Mouse (Mus musculus) lung, adult 2 months (tissue): ENCODE results near the gene Mcat. TPM values are rescaled to one million over a fixed set of nuclear protein-coding genes. Genes with fewer than 3 reads are reported as not detected.

Source experiments
- DNase-seq: peaks from one replicate; pipeline ENCODE4 v3.0.0; 2022
- H3K4me1 ChIP-seq: fragments of 200-500 bp; 2 replicates; pipeline ENCODE4 v1.6.1; 2011; ENCODE audit warnings: low read length; ENCODE audit not compliant: control insufficient read depth, insufficient read depth
- H3K4me3 ChIP-seq: fragments of 200-500 bp; replicated peaks from 2 replicates; pipeline ENCODE3; 2011; ENCODE audit warnings: low read depth, mild to moderate bottlenecking, control low read depth, low read length; ENCODE audit errors: extremely low read depth
- CTCF ChIP-seq: fragments of 200-500 bp; IDR thresholded peaks from 2 replicates; pipeline ENCODE4 v1.5.1; 2011; ENCODE audit warnings: mild to moderate bottlenecking, low read length, control low read depth; ENCODE audit not compliant: insufficient read depth
- POLR2A ChIP-seq: fragments of 200-500 bp; IDR thresholded peaks from 2 replicates; pipeline ENCODE4 v1.6.1; 2011; ENCODE audit warnings: low read depth, mild to moderate bottlenecking, control low read depth, low read length, borderline replicate concordance; ENCODE audit errors: extremely low read depth
- WGBS: fragments of 180-500 bp; shearing (Covaris S2); methylation state at CpG from one replicate; pipeline ENCODE4 v1.1.7; 2018; 5-methylcytosine and 5-hydroxymethylcytosine counted together
- polyA plus RNA-seq: library from polyadenylated mRNA; depleted of rRNA; stranded (reverse); fragments of >200 nt; gene quantifications from 2 replicates; pipeline ENCODE4 v1.2.3, GENCODE M21; 2012

Mcat gene
- polyA plus RNA-seq, 1 experiment: 17.9 TPM

DNA sequence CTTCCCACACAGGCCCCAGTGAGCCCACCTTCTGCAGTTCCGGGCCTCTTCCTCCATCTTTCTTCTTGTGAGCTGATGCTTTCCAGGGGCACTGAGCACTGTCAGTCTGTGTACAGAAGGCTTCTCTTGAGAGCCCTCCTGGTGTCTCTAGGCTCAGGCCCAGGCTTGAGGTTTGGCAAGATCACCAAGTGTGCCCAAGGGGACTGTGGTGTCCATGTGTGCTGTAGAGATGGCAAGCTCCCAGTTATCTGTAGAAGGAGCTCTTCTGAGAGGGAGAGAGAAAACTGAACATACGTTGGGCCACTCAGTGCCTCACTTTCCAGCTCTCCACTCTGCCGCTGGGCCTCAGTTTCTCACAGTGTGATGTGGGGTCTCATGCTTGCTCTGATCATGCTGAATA lies 4.1 kb upstream of the Mcat start:
- 90% methylated on average over 3 of the region's 3 CpGs for WGBS
- no peak for TF ChIP-seq POLR2A
- TF ChIP-seq CTCF: no peak
- DNase-seq: no peak

DNA sequence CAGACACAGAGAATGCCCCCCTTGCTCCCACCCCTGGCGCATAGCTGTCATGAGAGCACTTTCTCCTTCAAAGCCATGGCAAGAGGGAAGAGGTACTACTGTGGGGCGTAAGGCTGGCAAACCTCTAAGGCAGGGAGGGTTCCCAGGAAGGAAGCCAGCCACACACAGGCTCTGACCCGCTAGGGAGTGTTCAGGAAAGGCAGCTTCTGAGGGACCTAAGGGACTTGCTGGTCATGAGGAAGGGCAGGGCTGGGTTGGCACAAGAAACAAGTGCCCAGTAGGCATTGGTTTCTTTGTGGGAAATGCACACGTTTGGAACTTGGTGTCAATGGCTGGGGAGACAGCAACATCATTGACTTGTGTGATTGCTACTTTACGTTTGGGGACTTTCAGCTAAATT lies 2.4 kb upstream of the Mcat start:
- no peak for DNase-seq
- Histone ChIP-seq H3K4me3 (no peak overlapping the region), H3K4me1 (peaks cover 20% of the 10 kb centered on the region)
- TF ChIP-seq CTCF (no peak), POLR2A (0 out of 2 replicates have a peak, but pooled peaks have one; percentile 4)
- WGBS: 42% methylated on average over 5 of the region's 5 CpGs

More for the DNA sequence above, 4.1 kb upstream of the Mcat start:
- no peak overlapping the region for H3K4me3 ChIP-seq
- H3K4me1 ChIP-seq: peaks cover 17% of the 10 kb centered on the region

DNA sequence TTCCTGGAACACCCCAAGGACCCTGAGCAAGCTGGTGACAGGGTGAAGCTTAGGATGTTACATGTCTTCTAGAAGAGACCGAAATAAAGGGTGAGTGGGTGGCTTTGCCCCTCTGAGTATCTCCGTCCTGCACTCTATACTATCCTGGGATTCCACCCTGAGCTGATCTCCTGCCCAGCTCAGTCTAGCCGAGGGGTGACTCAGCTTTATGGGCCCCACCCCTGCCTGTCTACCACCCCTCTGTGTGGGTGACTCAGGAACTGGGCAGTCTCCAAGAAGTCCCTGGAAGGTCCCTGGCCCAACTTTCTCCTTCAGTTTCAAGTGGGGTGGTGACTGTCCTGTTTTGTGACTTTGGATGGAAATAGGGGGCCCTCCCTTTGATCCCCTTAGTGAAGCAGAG lies 1.8 kb upstream of the Mcat start:
- WGBS: 42% methylated on average over 3 of the region's 3 CpGs
- no peak for DNase-seq
- no peak for TF ChIP-seq POLR2A
- no peak for TF ChIP-seq CTCF
- H3K4me3 ChIP-seq: no peak overlapping the region
- peaks cover 20% of the 10 kb centered on the region for H3K4me1 ChIP-seq

DNA sequence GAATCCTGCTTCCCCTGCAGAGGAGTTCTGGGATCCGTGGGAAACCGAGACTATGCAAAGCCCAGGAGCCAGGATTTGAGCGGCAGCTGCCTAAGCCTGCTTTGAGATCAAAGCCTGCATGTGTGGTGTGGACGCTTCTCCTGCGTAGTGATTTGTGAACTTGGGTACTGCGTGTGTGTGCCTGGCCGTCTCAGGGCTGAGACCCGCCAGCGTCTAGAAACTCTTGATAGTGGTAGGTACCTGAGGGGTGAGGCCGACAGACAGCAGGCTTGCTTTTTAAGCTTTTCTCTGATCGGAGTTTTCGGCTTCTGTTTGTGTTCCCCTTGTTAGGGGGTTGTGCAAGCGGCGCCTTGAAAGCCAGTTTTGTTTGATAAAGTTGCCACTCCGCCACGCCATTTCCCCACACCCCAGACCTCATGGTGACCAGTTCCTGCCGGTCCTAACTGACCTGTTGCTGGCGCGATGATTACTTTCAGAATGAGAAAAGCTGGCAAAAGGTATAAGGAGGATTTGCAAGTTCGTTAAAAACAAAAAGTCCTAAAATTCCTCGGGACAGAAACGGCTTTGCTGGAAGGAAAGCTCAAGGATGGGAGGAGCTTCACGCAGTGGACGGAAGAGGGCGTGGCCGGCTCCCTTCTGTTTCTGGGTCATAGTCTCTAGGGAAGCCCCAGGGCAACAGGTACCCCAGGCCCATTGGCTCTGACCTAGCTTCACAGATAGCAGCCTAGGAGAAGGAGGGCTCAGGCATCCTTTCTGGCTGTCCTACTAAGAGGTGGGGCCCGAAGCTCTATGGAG lies 467 bp upstream of the Mcat start:
- peaks cover 20% of the 10 kb centered on the region for H3K4me1 ChIP-seq
- WGBS: 1% methylated on average over 27 of the region's 27 CpGs
- peak overlapping the region; percentile 93 for H3K4me3 ChIP-seq
- TF ChIP-seq POLR2A: peak; percentile 49; the same call in 1 of the 2 replicates
- no peak for TF ChIP-seq CTCF
- peak; percentile 68 for DNase-seq

DNA sequence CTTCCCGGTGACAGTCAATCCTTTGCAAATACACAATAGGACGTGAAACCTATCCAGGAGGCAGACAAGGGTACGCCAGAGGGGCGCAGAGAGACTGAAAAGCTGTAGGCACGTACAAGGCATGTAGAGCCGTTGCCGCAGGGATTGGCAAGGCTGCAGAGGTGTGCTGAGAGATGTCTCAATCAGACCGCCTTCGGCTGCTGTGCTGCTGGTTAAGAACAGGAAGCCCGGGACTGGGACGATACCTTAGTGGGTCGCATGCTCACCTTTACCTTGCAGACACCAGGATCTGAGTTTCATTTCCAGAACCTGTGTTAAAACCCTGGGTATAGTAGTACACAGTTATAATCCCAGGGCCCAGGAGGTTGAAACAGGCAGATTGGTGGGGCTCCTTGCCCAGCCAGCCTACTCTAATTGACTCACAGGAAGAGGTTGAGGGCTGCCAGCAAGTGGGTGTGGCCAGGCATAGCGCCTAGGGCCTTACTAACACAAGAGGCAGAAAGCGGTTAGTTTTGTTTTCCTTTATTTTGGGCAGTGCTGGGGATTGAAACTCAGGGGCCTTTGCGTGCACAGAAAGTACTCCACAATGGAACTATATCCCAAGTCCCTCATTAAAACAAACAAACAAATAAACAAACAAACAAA lies 839 bp downstream of the Mcat start:
- Histone ChIP-seq H3K4me1 (peaks cover 18% of the 10 kb centered on the region), H3K4me3 (peak overlapping the region; percentile 30)
- TF ChIP-seq POLR2A (peak; percentile 63; the same call in 1 of the 2 replicates), CTCF (no peak)
- peak; percentile 80 for DNase-seq
- 24% methylated on average over 15 of the region's 15 CpGs for WGBS

DNA sequence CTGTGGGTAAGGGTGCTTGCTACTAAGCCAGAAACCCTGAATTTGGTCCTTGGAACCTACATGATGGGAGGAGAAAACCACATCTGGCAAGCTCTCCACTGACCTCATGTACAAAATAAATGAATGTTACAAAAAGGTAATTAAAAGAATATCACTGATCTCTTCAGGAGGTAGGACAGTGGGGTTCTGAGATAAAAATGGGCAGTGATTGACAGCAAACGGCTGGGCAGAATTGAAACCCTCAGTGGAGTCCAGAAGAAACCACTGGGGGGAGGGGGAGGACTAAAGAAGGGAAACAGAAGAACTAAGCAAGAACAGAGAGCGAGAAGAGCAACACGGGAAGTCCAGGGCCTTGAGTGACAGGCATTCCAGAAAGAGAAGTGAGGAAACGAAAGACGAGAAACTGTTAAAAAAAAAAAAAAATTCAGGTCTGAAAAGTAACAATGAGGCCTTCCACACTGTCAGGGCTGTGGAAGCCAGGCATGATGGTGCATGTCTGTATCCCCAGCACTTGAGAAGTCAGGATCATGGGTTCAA lies 2.6 kb downstream of the Mcat start:
- no peak for DNase-seq
- H3K4me3 ChIP-seq: no peak overlapping the region
- no peak for TF ChIP-seq CTCF
- TF ChIP-seq POLR2A: no peak
- peaks cover 17% of the 10 kb centered on the region for H3K4me1 ChIP-seq
- WGBS: 61% methylated on average over 5 of the region's 5 CpGs

DNA sequence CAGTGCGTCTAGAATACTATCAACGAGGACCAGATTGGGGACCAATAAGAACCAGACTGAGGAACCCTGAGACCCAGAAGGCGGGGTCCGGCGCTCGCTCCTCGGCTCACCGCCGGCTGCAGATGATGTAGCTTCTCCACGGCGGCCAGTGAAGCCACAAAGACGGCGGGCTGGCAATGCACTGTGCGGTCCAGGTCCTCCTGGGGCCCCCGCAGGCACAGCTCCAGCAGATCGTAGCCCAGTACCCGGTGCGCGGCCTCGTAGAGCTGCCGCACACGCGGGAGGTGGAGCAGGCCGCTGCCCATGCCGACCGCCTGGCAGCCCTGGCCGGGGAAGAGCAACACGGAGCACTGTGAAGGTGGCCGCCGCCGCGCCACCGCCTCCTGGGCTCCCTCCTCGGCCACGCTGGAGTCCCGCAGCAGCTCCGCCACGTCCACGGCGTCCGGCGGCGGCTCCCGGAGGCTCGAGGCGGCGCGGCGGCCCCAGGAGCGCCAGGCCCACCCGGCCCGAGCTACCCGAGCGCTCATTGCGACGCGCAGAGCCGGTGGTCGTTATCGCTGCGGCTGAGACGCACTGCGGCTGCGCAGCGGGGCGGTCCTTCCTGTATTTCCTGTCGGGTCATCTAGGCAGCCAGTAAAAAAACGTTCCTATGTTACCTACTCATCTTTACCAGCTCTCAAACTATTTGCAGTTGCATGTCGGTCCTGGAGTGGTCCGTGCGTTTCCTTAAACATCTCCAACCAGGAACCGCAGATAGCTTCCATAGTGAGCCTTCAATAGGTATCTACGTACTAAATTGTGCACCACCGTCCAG lies 8.2 kb downstream of the Mcat start:
- H3K4me1 ChIP-seq: peaks cover 6% of the 10 kb centered on the region
- under 1% methylated on average over 74 of the region's 74 CpGs for WGBS

DNA sequence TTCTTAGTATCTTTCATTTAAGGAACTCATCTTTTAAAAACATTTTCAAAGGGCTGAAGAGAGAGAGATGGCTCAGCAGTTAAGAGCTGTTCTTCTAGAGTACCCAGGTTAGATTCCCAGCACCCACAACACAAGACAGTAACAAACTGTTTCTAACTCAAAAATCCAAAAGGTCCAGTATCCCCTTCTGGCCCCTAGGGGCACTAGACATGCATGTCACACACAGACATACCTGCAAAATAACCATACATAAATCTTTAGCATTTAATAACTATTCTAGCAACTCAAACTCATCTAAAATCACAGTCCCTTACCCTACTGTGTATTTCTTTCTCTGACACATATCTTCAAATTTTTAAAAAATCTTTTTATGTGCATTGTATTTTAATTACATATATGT lies 9.8 kb downstream of the Mcat start:
- Histone ChIP-seq H3K4me3 (no peak overlapping the region), H3K4me1 (peaks cover 6% of the 10 kb centered on the region)
- no peak for DNase-seq
- TF ChIP-seq POLR2A (no peak), CTCF (no peak)

More for the DNA sequence above, 8.2 kb downstream of the Mcat start:
- H3K4me3 ChIP-seq: peak overlapping the region; percentile 84
- TF ChIP-seq POLR2A (peak; percentile 92), CTCF (no peak)
- DNase-seq: peak; percentile 84

DNA sequence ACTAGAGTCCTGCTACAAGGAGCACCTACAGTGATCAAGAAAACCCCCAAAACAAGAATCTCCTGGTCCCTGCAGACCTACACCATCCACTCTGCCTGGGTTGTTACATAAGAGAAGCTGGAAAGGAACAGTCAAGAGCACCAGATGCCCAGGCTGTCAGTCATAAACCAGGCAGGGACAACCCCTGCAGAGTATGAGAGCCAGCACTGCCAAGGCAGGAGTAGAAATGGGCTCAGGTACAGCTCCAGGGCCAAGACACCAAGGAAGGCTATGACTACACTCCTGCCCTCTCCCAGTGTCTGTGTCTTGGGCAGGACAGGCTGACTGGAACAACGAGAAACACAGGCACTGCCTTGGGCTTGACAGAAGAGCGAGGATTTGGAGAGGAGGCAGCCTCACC lies 13.4 kb downstream of the Mcat start:
- DNase-seq: no peak
- Histone ChIP-seq H3K4me1 (peaks cover 3% of the 10 kb centered on the region), H3K4me3 (no peak overlapping the region)
- 68% methylated on average over 2 of the region's 2 CpGs for WGBS
- TF ChIP-seq POLR2A: no peak
- no peak for TF ChIP-seq CTCF
